In genomic region chr5:139252081-139252909, GRCm38 (mm10) we compare ENCODE assay signal across 8 mouse cellular contexts. TPM values are rescaled to one million over a fixed set of nuclear protein-coding genes. Genes with fewer than 3 reads are reported as not detected.
A peak's percentile ranks its signal among the peaks of the same experiment; 100 is the strongest.
DNase-seq lines count a peak whose midpoint lies in the region; ATAC-seq lines count a peak whose summit lies in the region.

TSS of gene Get4 (plus strand) at chr5:139252324.

- H3K36me3 ChIP-seq in heart, embryonic 14.5 days (ENCODE audit: control insufficient read depth, insufficient read depth, low read length), result peaks cover 41% of the 10 kb centered on the region
- peaks cover 60% of the 10 kb centered on the region for H3K36me3 ChIP-seq in liver, embryonic 13.5 days
- H3K36me3 ChIP-seq in stomach, embryonic 16.5 days (ENCODE audit: control insufficient read depth, insufficient read depth, low read length), result 0 out of 2 replicates have a peak, but pooled peaks cover 7% of the 10 kb centered on the region

- WGBS in heart, embryonic 14.5 days, result under 1% methylated on average over 87 of the region's 90 CpGs
- under 1% methylated on average over 89 of the region's 90 CpGs for WGBS in liver, embryonic 13.5 days (ENCODE audit: insufficient replicate concordance)
- under 1% methylated on average over 90 of the region's 90 CpGs for WGBS in stomach, embryonic 16.5 days

- peak within 1 kb of the TSS; percentile 77 to 98 for H3K4me3 ChIP-seq in heart, embryonic 14.5 days (ENCODE audit: control insufficient read depth in 1 of 2, insufficient read depth in 1 of 2, low read depth in 1 of 2, low read length in 2 of 2)
- peak within 1 kb of the TSS; percentile 86 for H3K4me3 ChIP-seq in liver, embryonic 13.5 days (replicated peaks)
- peak within 1 kb of the TSS; percentile 86 for H3K4me3 ChIP-seq in stomach, embryonic 16.5 days (replicated peaks; ENCODE audit: low read length)

- peak; percentile 91 for DNase-seq in c-Kit-negative CD71-positive TER-119-positive erythroid progenitor cells, embryonic 14.5 days (ENCODE audit: low read depth, low spot score)
- peak; percentile 98 for DNase-seq in fibroblast of lung, adult 2 months (ENCODE audit: low read depth)
- DNase-seq in kidney, postnatal 14 days, result peak; percentile 100
- DNase-seq in liver, embryonic 13.5 days, result peak; percentile 99
- DNase-seq in neural tube, embryonic 10.5 days (ENCODE audit: extremely low spot score, low spot score), result peak; percentile 97

- peak within 1 kb of the TSS; percentile 91 for H3K9ac ChIP-seq in heart, embryonic 14.5 days (ENCODE audit: low read length)
- peak within 1 kb of the TSS; percentile 90 for H3K9ac ChIP-seq in liver, embryonic 13.5 days
- H3K9ac ChIP-seq in stomach, embryonic 16.5 days (ENCODE audit: low read length), result peak within 1 kb of the TSS; percentile 93

- no peaks in the 10 kb centered on the region for H3K27me3 ChIP-seq in heart, embryonic 14.5 days (ENCODE audit: control insufficient read depth, insufficient read depth, low read length)
- H3K27me3 ChIP-seq in liver, embryonic 13.5 days, result no peaks in the 10 kb centered on the region
- no peaks in the 10 kb centered on the region for H3K27me3 ChIP-seq in stomach, embryonic 16.5 days (ENCODE audit: control insufficient read depth, insufficient read depth, low read length)

- peak within 1 kb of the TSS; percentile 96 for H3K4me2 ChIP-seq in heart, embryonic 14.5 days (ENCODE audit: low read length)
- peak within 1 kb of the TSS; percentile 97 for H3K4me2 ChIP-seq in liver, embryonic 13.5 days
- peak within 1 kb of the TSS; percentile 93 for H3K4me2 ChIP-seq in stomach, embryonic 16.5 days (ENCODE audit: low read depth, low read length)

- peak; percentile 87 for ATAC-seq in CD4-positive, CD25-positive, alpha-beta regulatory T cell, adult 4 months
- ATAC-seq in heart, embryonic 14.5 days (ENCODE audit: insufficient number of reproducible peaks, insufficient read depth, low FRiP score, low read depth), result peak; percentile 93
- ATAC-seq in liver, embryonic 13.5 days (ENCODE audit: low read depth), result peak; percentile 87
- peak; percentile 94 for ATAC-seq in stomach, embryonic 16.5 days (ENCODE audit: insufficient read depth, low FRiP score)

- H3K4me1 ChIP-seq in heart, embryonic 14.5 days (ENCODE audit: control insufficient read depth in 2 of 2, insufficient read depth in 2 of 2, low read length in 2 of 2), result peaks cover 32 to 49% of the 10 kb centered on the region in 2 experiments
- peaks cover 62% of the 10 kb centered on the region for H3K4me1 ChIP-seq in liver, embryonic 13.5 days (replicated peaks)
- H3K4me1 ChIP-seq in stomach, embryonic 16.5 days (ENCODE audit: control insufficient read depth, insufficient read depth, low read length), result peaks cover 31% of the 10 kb centered on the region

- peak within 1 kb of the TSS; percentile 92 to 96 for H3K27ac ChIP-seq in heart, embryonic 14.5 days (replicated peaks in 1 of 2; ENCODE audit: control insufficient read depth in 1 of 2, insufficient read depth in 1 of 2, low read depth in 2 of 2, low read length in 2 of 2)
- H3K27ac ChIP-seq in liver, embryonic 13.5 days, result peak within 1 kb of the TSS; percentile 95
- peak within 1 kb of the TSS; percentile 95 for H3K27ac ChIP-seq in stomach, embryonic 16.5 days (ENCODE audit: low read length)

- no peaks in the 10 kb centered on the region for H3K9me3 ChIP-seq in heart, embryonic 14.5 days (ENCODE audit: control insufficient read depth, low read length)
- no peaks in the 10 kb centered on the region for H3K9me3 ChIP-seq in liver, embryonic 13.5 days (replicated peaks)
- no peaks in the 10 kb centered on the region for H3K9me3 ChIP-seq in stomach, embryonic 16.5 days (replicated peaks; ENCODE audit: control insufficient read depth, low read length)

RNA-seq across cellular contexts. Expression of gene Get4, which starts in this region (rescaled TPM):
- polyA plus RNA-seq in CD4-positive, CD25-positive, alpha-beta regulatory T cell, adult 4 months (2017; shearing (Covaris generic)), result 10 to 100 TPM; 12.5 to 12.6 TPM
- 138 and 144 TPM in 2 replicates for polyA plus RNA-seq in heart, embryonic 14.5 days (2014; fragmentation: Nextera tagmentation; extraction: Ambion mirVana)
- 135 and 141 TPM in 2 replicates for polyA plus RNA-seq in liver, embryonic 13.5 days (2015; fragmentation: Nextera tagmentation; extraction: Ambion mirVana)
- polyA plus RNA-seq in stomach, embryonic 16.5 days (2015; fragmentation: Nextera tagmentation; extraction: Ambion mirVana), result 136 and 142 TPM in 2 replicates

Comparison
In these comparisons a context has a peak if more than half of its experiments do, and no peak if none do; other contexts are left out.
1. Peak in every context shown above with its lines: DNase-seq, ATAC-seq, H3K4me3 ChIP-seq and H3K27ac ChIP-seq.
2. RNA of gene Get4 (polyA plus RNA-seq): 136 to 142 TPM in stomach, embryonic 16.5 days, 138 to 144 TPM in heart, embryonic 14.5 days and 135 to 141 TPM in liver, embryonic 13.5 days; 12.5 to 12.6 TPM in CD4-positive, CD25-positive, alpha-beta regulatory T cell, adult 4 months; every median in the first group is over 10 times any median in the second.